Mouse (Mus musculus) stomach, postnatal 0 days (tissue): ENCODE results near the gene Shc2. TPM values are rescaled to one million over a fixed set of nuclear protein-coding genes. Genes with fewer than 3 reads are reported as not detected.

Experiments
- ATAC-seq: fragments of 200-750 bp; cut with Nextera tagmentation; 2 replicates; pipeline ENCODE4 v1.8.0; 2017; ENCODE audit not compliant: low FRiP score, low TSS enrichment
- DNase-seq: peaks from one replicate; pipeline ENCODE4 v3.0.0-alpha.2; 2016; ENCODE audit warnings: low spot score
- H3K27ac ChIP-seq: fragments of 300-500 bp; sonication (generic); replicated peaks from 2 replicates; pipeline ENCODE4 v1.5.1; 2014; ENCODE audit warnings: mild to moderate bottlenecking, control low read depth
- H3K27me3 ChIP-seq: fragments of 300-500 bp; sonication (generic); 2 replicates; pipeline ENCODE4 v1.6.1; 2014; ENCODE audit warnings: low read length; ENCODE audit not compliant: control insufficient read depth, insufficient read depth
- H3K36me3 ChIP-seq: fragments of 300-500 bp; sonication (generic); 2 replicates; pipeline ENCODE4 v1.6.1; 2014; ENCODE audit warnings: low read length, mixed read lengths; ENCODE audit not compliant: control insufficient read depth, insufficient read depth
- H3K4me1 ChIP-seq: fragments of 300-500 bp; sonication (generic); replicated peaks from 2 replicates; pipeline ENCODE4 v1.6.1; 2014; ENCODE audit warnings: antibody characterized with exemption; ENCODE audit not compliant: control insufficient read depth, insufficient read depth
- H3K4me2 ChIP-seq: fragments of 300-500 bp; sonication (generic); replicated peaks from 2 replicates; pipeline ENCODE4 v1.6.1; 2014; ENCODE audit warnings: low read depth, mild to moderate bottlenecking, control low read depth, moderate library complexity
- H3K4me3 ChIP-seq: fragments of 300-500 bp; sonication (generic); 2 replicates; pipeline ENCODE4 v1.5.1; 2014; ENCODE audit warnings: low read depth, low read length, control low read depth
- H3K9ac ChIP-seq: fragments of 300-500 bp; sonication (generic); 2 replicates; pipeline ENCODE4 v1.6.1; 2014; ENCODE audit warnings: mild to moderate bottlenecking, low read length, control low read depth, mixed read lengths
- H3K9me3 ChIP-seq: fragments of 300-500 bp; sonication (generic); 2 replicates; pipeline ENCODE4 v1.6.1; 2016; ENCODE audit warnings: low read length; ENCODE audit not compliant: control insufficient read depth
- CTCF ChIP-seq: IDR thresholded peaks from 2 replicates; pipeline ENCODE4 v1.5.1; 2016; ENCODE audit warnings: antibody characterized with exemption, low read depth, mild to moderate bottlenecking, moderate library complexity
- EP300 ChIP-seq: optimal IDR thresholded peaks from 2 replicates; pipeline ENCODE3; 2016; ENCODE audit warnings: antibody characterized with exemption
- WGBS: fragments of 180-500 bp; shearing (Covaris S2); extraction: QIAGEN DNeasy Blood & Tissue Kit; methylation state at CpG from one replicate; pipeline ENCODE4 v1.1.7; 2014; 5-methylcytosine and 5-hydroxymethylcytosine counted together
- polyA plus RNA-seq: library from polyadenylated mRNA; unstranded; fragments of >200 nt; fragmentation: Nextera tagmentation; extraction: Ambion mirVana; gene quantifications from 2 replicates; pipeline ENCODE4 v1.2.1, GENCODE M21; 2015

Gene Shc2
- polyA plus RNA-seq, 1 experiment from 2014 or later: 2.7 TPM

DNA sequence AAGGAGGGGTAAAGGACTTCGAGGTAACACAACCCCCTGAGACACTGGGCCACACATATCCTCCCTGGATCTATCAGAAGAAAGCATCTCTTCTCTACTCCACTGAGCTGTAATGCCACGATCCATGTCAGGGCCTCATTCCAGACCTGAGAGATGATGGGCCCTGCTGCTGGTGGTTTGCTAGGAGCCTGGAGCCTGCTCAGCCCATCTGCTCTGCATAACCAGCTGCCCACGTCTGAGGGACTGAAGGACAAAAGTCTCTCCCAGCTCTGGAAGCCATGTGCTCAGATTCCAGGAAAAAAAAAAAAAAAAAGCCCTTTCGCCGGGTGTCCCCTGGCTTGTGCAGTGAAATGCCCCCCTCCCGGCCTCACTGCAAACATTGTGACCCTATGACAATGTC lies 62.0 kb downstream of the Shc2 start:
- no peak overlapping the region for H3K9ac ChIP-seq
- no peak overlapping the region for H3K27ac ChIP-seq
- H3K4me2 ChIP-seq: no peak overlapping the region
- no peaks in the 10 kb centered on the region for H3K4me1 ChIP-seq
- WGBS: 71% methylated on average over 6 of the region's 6 CpGs
- DNase-seq (peak; percentile 7), ATAC-seq (no peak)
- no peak for TF ChIP-seq CTCF
- TF ChIP-seq EP300: no peak
- H3K4me3 ChIP-seq: no peak overlapping the region
- H3K36me3 ChIP-seq: no peaks in the 10 kb centered on the region
- no peaks in the 10 kb centered on the region for H3K27me3 ChIP-seq
- H3K9me3 ChIP-seq: no peaks in the 10 kb centered on the region

DNA sequence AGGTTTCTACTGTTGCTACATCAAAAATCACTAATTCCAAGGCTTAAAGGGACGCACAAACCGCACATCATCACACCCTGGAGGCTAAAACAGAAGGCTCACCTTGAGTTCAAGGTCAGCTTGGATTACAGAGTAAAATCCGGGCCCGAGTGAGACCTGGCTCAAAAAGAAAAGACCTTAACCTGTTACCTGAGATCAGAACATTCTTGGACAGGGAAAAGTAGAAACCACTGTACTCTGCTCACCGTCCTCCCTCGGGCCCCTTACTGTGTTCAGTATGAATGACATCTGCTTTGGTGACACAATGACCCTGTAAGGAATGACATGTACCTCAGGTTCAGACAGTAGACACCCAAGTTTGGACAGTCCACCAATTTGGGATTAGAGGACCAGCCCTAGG lies 62.9 kb downstream of the Shc2 start:
- ATAC-seq (no peak), DNase-seq (no peak)
- Histone ChIP-seq H3K4me2 (no peak overlapping the region), H3K36me3 (no peaks in the 10 kb centered on the region), H3K27me3 (no peaks in the 10 kb centered on the region), H3K9me3 (no peaks in the 10 kb centered on the region), H3K27ac (no peak overlapping the region), H3K4me3 (no peak overlapping the region), H3K4me1 (no peaks in the 10 kb centered on the region), H3K9ac (no peak overlapping the region)
- WGBS: 85% methylated on average over 6 of the region's 6 CpGs
- no peak for TF ChIP-seq EP300
- no peak for TF ChIP-seq CTCF

DNA sequence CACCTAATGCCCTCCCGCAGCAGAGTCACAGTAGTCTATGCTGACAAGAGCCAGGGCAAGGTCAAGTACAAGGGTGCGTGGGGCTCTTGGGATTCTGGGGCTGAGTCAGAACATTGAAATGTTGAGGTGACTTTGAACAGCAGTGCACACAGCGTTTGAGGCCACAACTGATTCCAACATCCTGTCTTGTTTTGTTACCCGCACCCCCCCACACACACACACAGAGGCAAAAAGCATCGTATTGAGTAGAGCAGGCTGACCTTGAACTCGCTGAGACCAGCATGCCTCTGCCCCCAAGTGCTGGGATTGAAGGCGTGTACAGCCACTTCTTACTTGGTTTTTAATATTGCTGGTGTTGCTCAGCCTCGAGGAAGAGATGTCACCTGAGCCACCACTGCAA lies 63.4 kb downstream of the Shc2 start:
- H3K4me3 ChIP-seq: no peak overlapping the region
- no peaks in the 10 kb centered on the region for H3K9me3 ChIP-seq
- DNase-seq: no peak
- no peak overlapping the region for H3K4me2 ChIP-seq
- H3K27ac ChIP-seq: no peak overlapping the region
- 76% methylated on average over 8 of the region's 8 CpGs for WGBS
- TF ChIP-seq EP300 (no peak), CTCF (no peak)
- no peak for ATAC-seq
- H3K4me1 ChIP-seq: no peaks in the 10 kb centered on the region
- no peaks in the 10 kb centered on the region for H3K36me3 ChIP-seq
- H3K9ac ChIP-seq: no peak overlapping the region
- no peaks in the 10 kb centered on the region for H3K27me3 ChIP-seq

DNA sequence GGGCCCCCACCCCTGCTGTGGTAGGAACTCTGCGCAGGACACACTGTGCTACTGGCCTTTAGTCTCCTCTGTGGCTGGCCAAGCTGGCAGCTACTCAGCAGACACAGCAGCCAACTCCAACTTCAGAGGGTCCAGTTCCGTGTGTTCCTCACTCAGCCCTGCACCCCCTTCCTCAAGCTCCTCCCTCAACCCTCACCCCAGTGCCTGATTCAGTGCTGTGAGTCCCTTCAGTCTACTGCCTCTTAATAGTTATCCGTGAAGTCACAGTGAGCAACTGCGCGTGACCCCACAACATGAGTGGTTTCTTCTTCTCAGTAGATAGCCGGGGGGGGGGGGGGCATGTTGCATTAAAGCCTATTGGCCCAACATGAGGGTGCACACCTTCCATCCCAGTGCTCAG lies 64.1 kb downstream of the Shc2 start:
- H3K9ac ChIP-seq: no peak overlapping the region
- H3K9me3 ChIP-seq: no peaks in the 10 kb centered on the region
- DNase-seq (peak; percentile 8), ATAC-seq (no peak)
- H3K27me3 ChIP-seq: no peaks in the 10 kb centered on the region
- 88% methylated on average over 6 of the region's 6 CpGs for WGBS
- no peaks in the 10 kb centered on the region for H3K36me3 ChIP-seq
- H3K4me3 ChIP-seq: no peak overlapping the region
- H3K4me2 ChIP-seq: no peak overlapping the region
- no peak overlapping the region for H3K27ac ChIP-seq
- H3K4me1 ChIP-seq: no peaks in the 10 kb centered on the region
- TF ChIP-seq EP300 (no peak), CTCF (no peak)

DNA sequence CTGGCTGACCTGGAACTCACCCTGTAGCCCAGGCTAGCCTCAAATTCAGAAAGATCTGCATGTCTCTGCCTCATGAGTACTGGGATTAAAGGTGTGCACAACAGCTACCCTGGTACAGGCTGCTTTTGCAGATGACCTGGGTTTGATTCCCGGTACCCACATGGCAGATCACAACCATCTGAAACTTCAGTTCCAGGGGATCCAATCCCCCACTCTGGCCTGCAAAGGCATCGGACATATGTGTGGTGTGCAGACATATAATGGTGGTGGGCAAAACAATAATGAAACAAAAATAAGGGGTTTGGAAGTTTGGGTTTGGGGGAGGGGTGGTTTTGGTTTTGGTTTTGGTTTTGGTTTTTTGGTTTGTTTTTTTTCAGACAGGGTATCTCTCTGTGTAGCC lies 66.4 kb downstream of the Shc2 start:
- ATAC-seq: no peak
- no peak overlapping the region for H3K4me3 ChIP-seq
- no peaks in the 10 kb centered on the region for H3K27me3 ChIP-seq
- H3K27ac ChIP-seq: no peak overlapping the region
- H3K4me1 ChIP-seq: no peaks in the 10 kb centered on the region
- 89% methylated on average over 2 of the region's 2 CpGs for WGBS
- TF ChIP-seq CTCF: no peak
- TF ChIP-seq EP300: no peak
- no peak overlapping the region for H3K4me2 ChIP-seq
- no peaks in the 10 kb centered on the region for H3K9me3 ChIP-seq
- peak; percentile 2 for DNase-seq
- no peaks in the 10 kb centered on the region for H3K36me3 ChIP-seq
- H3K9ac ChIP-seq: no peak overlapping the region

DNA sequence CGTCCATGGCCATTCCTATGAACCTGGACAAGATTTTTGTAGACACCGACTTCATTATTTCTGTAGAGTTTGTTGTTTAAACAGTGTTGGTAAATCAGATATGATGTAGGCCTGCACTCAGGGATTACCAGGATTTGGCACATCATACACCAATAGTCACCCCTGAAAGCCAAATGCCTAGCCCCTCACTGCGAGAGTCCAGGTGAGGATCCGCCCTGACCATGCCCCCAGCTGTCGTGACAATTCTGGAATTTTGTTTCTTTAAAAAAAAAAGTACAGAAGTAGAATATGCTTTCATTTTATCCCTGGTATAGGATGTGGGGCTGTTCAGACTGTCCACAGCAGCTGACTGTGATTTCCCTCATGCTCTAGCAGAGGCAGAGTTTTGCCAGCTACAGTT lies 67.8 kb downstream of the Shc2 start:
- H3K4me3 ChIP-seq: no peak overlapping the region
- DNase-seq (no peak), ATAC-seq (no peak)
- 85% methylated on average over 5 of the region's 5 CpGs for WGBS
- H3K4me2 ChIP-seq: no peak overlapping the region
- H3K9ac ChIP-seq: no peak overlapping the region
- no peak overlapping the region for H3K27ac ChIP-seq
- H3K36me3 ChIP-seq: no peaks in the 10 kb centered on the region
- no peaks in the 10 kb centered on the region for H3K9me3 ChIP-seq
- no peak for TF ChIP-seq EP300
- no peak for TF ChIP-seq CTCF
- no peaks in the 10 kb centered on the region for H3K27me3 ChIP-seq
- H3K4me1 ChIP-seq: no peaks in the 10 kb centered on the region

Other genes starting within 250 kb of the Shc2 start
- gene Vmn2r83, start 169.2 kb downstream of the Shc2 start, polyA plus RNA-seq: not detected in 2 replicates
- gene Plpp2, start 104.1 kb downstream of the Shc2 start, polyA plus RNA-seq: 81.8 and 92.1 TPM in 2 replicates
- gene Mier2, start 82.7 kb downstream of the Shc2 start, polyA plus RNA-seq: 24.0 and 25.4 TPM in 2 replicates
- gene Theg, start 50.6 kb downstream of the Shc2 start, polyA plus RNA-seq: not detected in 2 replicates
- 0.02 and 0.07 TPM in 2 replicates for gene C2cd4c, start 23.9 kb downstream of the Shc2 start, polyA plus RNA-seq
- gene Odf3l2, start 7.8 kb upstream of the Shc2 start, polyA plus RNA-seq: not detected in 2 replicates
- gene Madcam1, start 26.6 kb upstream of the Shc2 start, polyA plus RNA-seq: 17.6 and 22.2 TPM in 2 replicates
- 50.3 and 51.0 TPM in 2 replicates for gene Tpgs1, start 31.5 kb upstream of the Shc2 start, polyA plus RNA-seq
- 85.3 and 86.9 TPM in 2 replicates for gene Cdc34, start 44.3 kb upstream of the Shc2 start, polyA plus RNA-seq
- gene Gzmm, start 51.1 kb upstream of the Shc2 start, polyA plus RNA-seq: 0.62 and 0.83 TPM in 2 replicates
- 1,012 and 1,042 TPM in 2 replicates for gene Bsg, start 66.6 kb upstream of the Shc2 start, polyA plus RNA-seq
- 0.28 and 0.38 TPM in 2 replicates for gene Hcn2, start 78.7 kb upstream of the Shc2 start, polyA plus RNA-seq
- gene Polrmt, start 108.7 kb upstream of the Shc2 start, polyA plus RNA-seq: 16.5 and 20.6 TPM in 2 replicates
- 13.5 and 14.9 TPM in 2 replicates for gene Fgf22, start 117.2 kb upstream of the Shc2 start, polyA plus RNA-seq
- 60.0 and 68.6 TPM in 2 replicates for gene Rnf126, start 129.0 kb upstream of the Shc2 start, polyA plus RNA-seq
- 14.1 and 17.6 TPM in 2 replicates for gene Fstl3, start 139.4 kb upstream of the Shc2 start, polyA plus RNA-seq
- gene Prss57, start 153.0 kb upstream of the Shc2 start, polyA plus RNA-seq: 0.04 and 0.15 TPM in 2 replicates
- 27.8 and 29.1 TPM in 2 replicates for gene Palm, start 155.7 kb upstream of the Shc2 start, polyA plus RNA-seq
- 57.6 and 58.0 TPM in 2 replicates for gene Misp, start 183.1 kb upstream of the Shc2 start, polyA plus RNA-seq
- gene Ptbp1, start 216.5 kb upstream of the Shc2 start, polyA plus RNA-seq: 99.3 and 103 TPM in 2 replicates
- gene Prtn3, start 236.6 kb upstream of the Shc2 start, polyA plus RNA-seq: 0.86 and 0.87 TPM in 2 replicates
- gene Plppr3, start 236.7 kb upstream of the Shc2 start, polyA plus RNA-seq: 5.5 and 7.0 TPM in 2 replicates
- 0.30 and 0.55 TPM in 2 replicates for gene Elane, start 248.3 kb upstream of the Shc2 start, polyA plus RNA-seq